Mouse (Mus musculus): ENCODE data around the gene Pnmt. TPM values are rescaled to one million over a fixed set of nuclear protein-coding genes. Genes with fewer than 3 reads are reported as not detected.

Pnmt gene
- polyA plus RNA-seq, 1 experiment = not detected

DNA sequence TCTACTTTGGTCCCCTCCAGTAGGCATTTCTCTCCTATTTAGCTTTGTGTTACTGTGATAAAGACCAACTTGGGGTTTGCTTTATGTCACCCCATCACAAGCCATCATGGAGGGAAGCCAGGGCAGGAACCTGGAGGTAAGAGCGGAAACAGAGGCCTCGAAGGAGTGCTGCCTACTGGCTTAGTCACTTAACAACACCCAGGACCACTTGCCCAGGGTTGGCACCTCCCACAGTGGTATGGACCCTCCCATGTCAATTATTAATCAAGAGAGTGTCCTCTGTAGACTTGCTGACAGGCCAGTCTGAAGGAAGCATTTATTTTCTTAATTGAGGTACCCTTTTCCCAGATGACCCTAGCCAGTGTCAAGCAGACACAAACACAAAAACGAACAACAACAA lies 14.6 kb downstream of the Pnmt start:
- Histone ChIP-seq H3K36me3 (ENCODE audit: control insufficient read depth, insufficient read depth, low read length) (no peaks in the 10 kb centered on the region), H3K27me3 (replicated peaks; ENCODE audit: control insufficient read depth, insufficient read depth, low read length) (no peaks in the 10 kb centered on the region), H3K4me3 (ENCODE audit: insufficient read depth, low read depth, low read length) (0 out of 2 replicates have a peak overlapping the region, but pooled peaks have one; percentile 18), H3K4me1 (ENCODE audit: control insufficient read depth, insufficient read depth, low read length) (peaks cover 11% of the 10 kb centered on the region; the same call in 1 of the 2 replicates), H3K27ac (ENCODE audit: insufficient read depth, low read depth, low read length) (peak overlapping the region; percentile 100)
- DNase-seq = peak; percentile 90
- peak; percentile 62 for TF ChIP-seq POLR2A (IDR thresholded peaks at IDR 0.05; ENCODE audit: low read depth, low read length)
- TF ChIP-seq CTCF (conservative IDR thresholded peaks at IDR 0.05; ENCODE audit: insufficient read depth, insufficient read length, low read depth, low read length) = no peak
- WGBS = 22% methylated on average over 3 of the region's 3 CpGs

DNA sequence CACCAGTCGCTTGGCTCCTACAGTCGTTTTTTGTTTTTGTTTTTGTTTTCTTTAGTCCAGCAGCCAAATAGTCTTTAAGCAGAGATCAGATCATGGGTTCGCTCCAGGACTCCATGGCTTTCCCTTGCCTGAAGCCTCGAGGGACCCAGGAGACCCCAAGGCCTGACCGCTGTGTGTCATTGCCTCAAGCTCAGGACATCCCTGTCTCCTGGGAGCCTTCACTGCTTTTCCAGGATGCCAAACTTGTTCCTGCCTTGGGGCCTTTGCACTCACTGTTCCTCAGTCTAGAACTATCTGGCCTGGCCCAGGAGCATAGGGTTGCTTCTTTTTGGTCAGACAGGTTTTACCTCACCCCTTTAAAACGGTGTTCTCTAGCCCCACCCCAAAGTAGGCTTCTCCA lies 20.4 kb downstream of the Pnmt start:
- peak; percentile 45 for DNase-seq
- Histone ChIP-seq H3K4me3 (ENCODE audit: insufficient read depth, low read depth, low read length) (no peak overlapping the region), H3K27ac (ENCODE audit: insufficient read depth, low read depth, low read length) (no peak overlapping the region), H3K36me3 (ENCODE audit: control insufficient read depth, insufficient read depth, low read length) (no peaks in the 10 kb centered on the region), H3K4me1 (ENCODE audit: control insufficient read depth, insufficient read depth, low read length) (peaks cover 10% of the 10 kb centered on the region; the same call in 1 of the 2 replicates), H3K27me3 (replicated peaks; ENCODE audit: control insufficient read depth, insufficient read depth, low read length) (no peaks in the 10 kb centered on the region)
- TF ChIP-seq CTCF (conservative IDR thresholded peaks at IDR 0.05; ENCODE audit: insufficient read depth, insufficient read length, low read depth, low read length) (no peak), POLR2A (IDR thresholded peaks at IDR 0.05; ENCODE audit: low read depth, low read length) (no peak)
- 63% methylated on average over 6 of the region's 6 CpGs for WGBS

DNA sequence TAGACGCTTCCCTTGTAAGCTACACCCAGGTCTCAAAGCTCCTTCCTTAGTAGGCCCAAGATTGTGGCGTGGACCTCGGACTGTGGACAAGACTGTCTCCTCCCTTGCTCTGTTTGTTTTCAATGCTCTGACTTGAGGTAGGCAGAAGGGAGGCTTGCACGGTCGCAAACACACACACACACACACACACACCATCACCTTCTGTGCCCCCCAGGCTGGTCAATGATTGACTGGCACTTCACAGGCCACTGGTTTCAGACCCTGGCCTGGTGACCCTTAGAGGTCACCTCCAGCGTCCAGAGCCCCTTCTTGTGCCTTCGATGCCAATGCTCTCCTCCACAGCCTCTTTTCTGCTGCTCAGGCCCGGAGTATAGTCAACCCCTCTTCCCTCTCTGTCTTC lies 22.6 kb downstream of the Pnmt start:
- no peaks in the 10 kb centered on the region for H3K36me3 ChIP-seq (ENCODE audit: control insufficient read depth, insufficient read depth, low read length)
- peak; percentile 95 for DNase-seq
- H3K27ac ChIP-seq (ENCODE audit: insufficient read depth, low read depth, low read length) = peak overlapping the region; percentile 81
- peak overlapping the region; percentile 3; the same call in 1 of the 2 replicates for H3K4me3 ChIP-seq (ENCODE audit: insufficient read depth, low read depth, low read length)
- 24% methylated on average over 8 of the region's 8 CpGs for WGBS
- no peak for TF ChIP-seq POLR2A (IDR thresholded peaks at IDR 0.05; ENCODE audit: low read depth, low read length)
- TF ChIP-seq CTCF (conservative IDR thresholded peaks at IDR 0.05; ENCODE audit: insufficient read depth, insufficient read length, low read depth, low read length) = no peak
- no peaks in the 10 kb centered on the region for H3K27me3 ChIP-seq (replicated peaks; ENCODE audit: control insufficient read depth, insufficient read depth, low read length)
- peaks cover 14% of the 10 kb centered on the region; the same call in 1 of the 2 replicates for H3K4me1 ChIP-seq (ENCODE audit: control insufficient read depth, insufficient read depth, low read length)

DNA sequence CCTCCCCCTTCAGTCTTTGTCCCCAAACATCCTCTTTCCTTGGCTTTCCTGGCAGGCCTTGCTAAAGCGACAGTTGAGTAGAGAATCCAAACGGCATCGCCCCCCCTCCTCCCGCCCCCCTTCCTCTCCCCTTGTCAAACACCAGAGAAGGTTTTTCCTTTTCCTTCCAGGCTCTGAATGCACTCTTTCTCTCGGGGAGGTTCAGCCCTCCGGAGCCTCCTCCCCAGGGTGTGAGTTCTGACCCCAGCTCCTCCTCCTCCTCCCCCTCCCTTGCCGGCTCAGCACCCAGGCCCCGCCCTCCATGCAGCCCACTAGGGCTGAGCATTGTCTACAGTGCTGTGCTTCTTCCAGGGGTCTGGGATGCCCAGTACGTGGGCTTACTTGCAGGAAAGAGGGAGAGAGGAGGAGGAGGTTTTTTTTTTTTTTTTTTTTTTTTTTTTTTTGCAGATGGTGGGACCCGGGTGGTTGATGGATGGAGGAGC lies 23.1 kb downstream of the Pnmt start:
- H3K36me3 ChIP-seq (ENCODE audit: control insufficient read depth, insufficient read depth, low read length) = no peaks in the 10 kb centered on the region
- H3K4me3 ChIP-seq (ENCODE audit: insufficient read depth, low read depth, low read length) = peak overlapping the region; percentile 3; the same call in 1 of the 2 replicates
- peak overlapping the region; percentile 81; the same call in 1 of the 2 replicates for H3K27ac ChIP-seq (ENCODE audit: insufficient read depth, low read depth, low read length)

DNA sequence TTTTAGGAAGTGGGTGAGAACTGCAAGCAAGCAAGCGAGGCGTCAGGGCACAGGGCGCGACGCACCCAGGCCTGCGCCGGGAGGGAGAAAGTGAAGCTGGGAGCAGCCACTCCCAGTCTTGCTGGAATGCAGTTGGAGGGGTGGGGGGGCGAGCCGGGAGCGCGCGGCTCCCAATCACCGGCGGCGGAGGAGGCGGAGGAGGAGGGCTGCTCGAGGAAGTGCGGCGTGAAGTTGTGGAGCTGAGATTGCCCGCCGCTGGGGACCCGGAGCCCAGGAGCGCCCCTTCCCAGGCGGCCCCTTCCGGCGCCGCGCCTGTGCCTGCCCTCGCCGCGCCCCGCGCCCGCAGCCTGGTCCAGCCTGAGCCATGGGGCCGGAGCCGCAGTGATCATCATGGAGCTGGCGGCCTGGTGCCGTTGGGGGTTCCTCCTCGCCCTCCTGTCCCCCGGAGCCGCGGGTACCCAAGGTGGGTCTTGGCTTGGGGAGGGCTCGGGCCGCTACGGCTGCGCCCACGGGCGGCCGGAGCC lies 26.1 kb downstream of the Pnmt start, which contains the start of gene Erbb2:
Erbb2 (plus strand) TSS at position 198 of the 524 bp plus-strand sequence.
- Histone ChIP-seq H3K4me3 (ENCODE audit: insufficient read depth, low read depth, low read length) (peak within 1 kb of the TSS; percentile 89), H3K27ac (ENCODE audit: insufficient read depth, low read depth, low read length) (peak within 1 kb of the TSS; percentile 93), H3K4me1 (ENCODE audit: control insufficient read depth, insufficient read depth, low read length) (peaks cover 30% of the 10 kb centered on the region), H3K36me3 (ENCODE audit: control insufficient read depth, insufficient read depth, low read length) (no peaks in the 10 kb centered on the region), H3K27me3 (replicated peaks; ENCODE audit: control insufficient read depth, insufficient read depth, low read length) (no peaks in the 10 kb centered on the region)
- TF ChIP-seq CTCF (conservative IDR thresholded peaks at IDR 0.05; ENCODE audit: insufficient read depth, insufficient read length, low read depth, low read length) = no peak
- peak; percentile 44 for TF ChIP-seq POLR2A (IDR thresholded peaks at IDR 0.05; ENCODE audit: low read depth, low read length)
- under 1% methylated on average over 44 of the region's 49 CpGs for WGBS
- DNase-seq = peak; percentile 90

More for the DNA sequence above, 23.1 kb downstream of the Pnmt start:
- H3K4me1 ChIP-seq (ENCODE audit: control insufficient read depth, insufficient read depth, low read length) = peaks cover 19% of the 10 kb centered on the region
- WGBS = 4% methylated on average over 8 of the region's 10 CpGs
- TF ChIP-seq POLR2A (IDR thresholded peaks at IDR 0.05; ENCODE audit: low read depth, low read length) = no peak
- no peak for TF ChIP-seq CTCF (conservative IDR thresholded peaks at IDR 0.05; ENCODE audit: insufficient read depth, insufficient read length, low read depth, low read length)
- H3K27me3 ChIP-seq (replicated peaks; ENCODE audit: control insufficient read depth, insufficient read depth, low read length) = no peaks in the 10 kb centered on the region
- peak; percentile 77 for DNase-seq

DNA sequence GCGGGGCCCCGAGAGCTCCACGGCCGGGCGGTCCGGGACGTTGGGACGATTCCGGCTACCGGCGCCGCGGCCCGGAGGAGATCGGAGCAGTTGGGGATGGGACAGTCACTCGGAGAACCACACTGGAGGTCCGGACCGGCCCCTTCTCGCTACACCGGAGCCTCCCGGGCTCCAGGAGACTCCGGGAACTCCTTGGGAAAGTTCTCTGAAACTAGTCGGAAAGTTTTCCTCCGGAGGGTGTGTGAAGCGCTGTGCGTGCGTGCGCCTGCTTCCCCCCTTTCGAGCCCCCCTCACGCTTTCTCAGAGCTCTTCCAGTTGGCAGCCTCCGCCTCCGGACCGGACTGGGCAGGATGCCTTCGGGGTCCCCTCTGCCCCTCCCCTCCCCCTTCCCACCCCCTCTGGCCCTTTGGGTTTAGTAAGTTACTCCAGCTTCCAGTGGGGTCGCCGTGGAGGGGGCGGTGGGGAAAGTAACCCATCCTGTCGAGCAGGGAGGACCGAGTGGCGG lies 26.6 kb downstream of the Pnmt start:
- Histone ChIP-seq H3K4me3 (ENCODE audit: insufficient read depth, low read depth, low read length) (peak overlapping the region; percentile 89), H3K27ac (ENCODE audit: insufficient read depth, low read depth, low read length) (peak overlapping the region; percentile 93), H3K4me1 (ENCODE audit: control insufficient read depth, insufficient read depth, low read length) (peaks cover 34% of the 10 kb centered on the region), H3K36me3 (ENCODE audit: control insufficient read depth, insufficient read depth, low read length) (no peaks in the 10 kb centered on the region), H3K27me3 (replicated peaks; ENCODE audit: control insufficient read depth, insufficient read depth, low read length) (no peaks in the 10 kb centered on the region)
- no peak for TF ChIP-seq CTCF (conservative IDR thresholded peaks at IDR 0.05; ENCODE audit: insufficient read depth, insufficient read length, low read depth, low read length)
- TF ChIP-seq POLR2A (IDR thresholded peaks at IDR 0.05; ENCODE audit: low read depth, low read length) = no peak
- DNase-seq = peak; percentile 41
- under 1% methylated on average over 40 of the region's 40 CpGs for WGBS

DNA sequence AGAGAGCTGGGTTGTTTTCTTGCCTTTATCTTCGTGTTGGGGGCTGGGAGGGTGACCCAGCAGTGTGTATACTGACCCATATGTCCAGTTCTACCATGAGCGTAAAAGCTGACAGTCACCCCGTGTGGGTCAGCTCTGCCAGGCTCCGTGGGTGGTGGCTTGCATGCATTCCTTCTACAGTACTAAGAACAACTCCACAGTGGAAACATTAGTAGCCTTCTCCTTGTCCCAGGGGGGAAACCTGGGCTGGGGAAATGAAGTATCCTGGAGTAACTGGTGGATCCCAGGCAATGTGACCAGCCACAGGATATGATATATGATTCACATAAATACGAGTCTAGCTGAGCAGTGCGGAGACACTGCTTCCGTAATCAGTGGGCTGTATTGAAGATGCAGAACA lies 27.5 kb downstream of the Pnmt start:
- Histone ChIP-seq H3K36me3 (ENCODE audit: control insufficient read depth, insufficient read depth, low read length) (no peaks in the 10 kb centered on the region), H3K4me1 (ENCODE audit: control insufficient read depth, insufficient read depth, low read length) (peaks cover 41% of the 10 kb centered on the region), H3K4me3 (ENCODE audit: insufficient read depth, low read depth, low read length) (peak overlapping the region; percentile 89), H3K27me3 (replicated peaks; ENCODE audit: control insufficient read depth, insufficient read depth, low read length) (no peaks in the 10 kb centered on the region), H3K27ac (ENCODE audit: insufficient read depth, low read depth, low read length) (0 out of 2 replicates have a peak overlapping the region, but pooled peaks have one; percentile 13)
- WGBS = 8% methylated on average over 7 of the region's 7 CpGs
- peak; percentile 43 for DNase-seq
- TF ChIP-seq CTCF (conservative IDR thresholded peaks at IDR 0.05; ENCODE audit: insufficient read depth, insufficient read length, low read depth, low read length) = no peak
- TF ChIP-seq POLR2A (IDR thresholded peaks at IDR 0.05; ENCODE audit: low read depth, low read length) = no peak
